Mouse (Mus musculus): ENCODE data around the gene Fgfr2.
"Not testable (repeated sequence)": the region's sequence is repeated elsewhere in the genome, so short reads cannot be mapped to it uniquely, and the experiment has no call there.

Fgfr2 gene

GRCm38 (mm10) chr7:133121080-133121607, 2.0 kb downstream of the Fgfr2 start:
- in situ Hi-C loops (cut with MboI; ENCODE audit: unreplicated experiment in 2 of 2), result no loop called here

- in situ Hi-C loops (cut with MboI; ENCODE audit: unreplicated experiment in 2 of 2), result no loop called here
Measured at GRCm38 (mm10) chr7:133120221-133120751, 2.9 kb downstream of the Fgfr2 start.

GRCm38 (mm10) chr7:133117815-133118214, 5.3 kb downstream of the Fgfr2 start:
- in situ Hi-C loops (cut with MboI; ENCODE audit: unreplicated experiment in 2 of 2), result no loop called here

GRCm38 (mm10) chr7:133116542-133116941, 6.6 kb downstream of the Fgfr2 start:
- in situ Hi-C loops (cut with MboI; ENCODE audit: unreplicated experiment in 2 of 2), result no loop called here

GRCm38 (mm10) chr7:133115886-133116285, 7.3 kb downstream of the Fgfr2 start:
- in situ Hi-C loops (cut with MboI; ENCODE audit: unreplicated experiment in 2 of 2), result no loop called here

- in situ Hi-C loops (cut with MboI; ENCODE audit: unreplicated experiment in 2 of 2), result no loop called here
Measured at GRCm38 (mm10) chr7:133114847-133115470, 8.2 kb downstream of the Fgfr2 start.

GRCm38 (mm10) chr7:133113185-133113895, 9.8 kb downstream of the Fgfr2 start:
- in situ Hi-C loops (cut with MboI; ENCODE audit: unreplicated experiment in 2 of 2), result no loop called here

GRCm38 (mm10) chr7:133112351-133112831, 10.8 kb downstream of the Fgfr2 start:
- in situ Hi-C loops (cut with MboI; ENCODE audit: unreplicated experiment in 2 of 2), result no loop called here

- in situ Hi-C loops (cut with MboI; ENCODE audit: unreplicated experiment in 2 of 2), result no loop called here
Measured at GRCm38 (mm10) chr7:133109442-133109841, 13.7 kb downstream of the Fgfr2 start.

- in situ Hi-C loops (cut with MboI; ENCODE audit: unreplicated experiment in 2 of 2), result no loop called here
Measured at GRCm38 (mm10) chr7:133108695-133109094, 14.5 kb downstream of the Fgfr2 start.

GRCm38 (mm10) chr7:133102578-133102977, 20.6 kb downstream of the Fgfr2 start:
- in situ Hi-C loops (cut with MboI; ENCODE audit: unreplicated experiment in 2 of 2), result no loop called here

GRCm38 (mm10) chr7:133101070-133101469, 22.1 kb downstream of the Fgfr2 start:
- in situ Hi-C loops (cut with MboI; ENCODE audit: unreplicated experiment in 2 of 2), result no loop called here

- in situ Hi-C loops (cut with MboI; ENCODE audit: unreplicated experiment in 2 of 2), result no loop called here
Measured at GRCm38 (mm10) chr7:133100178-133100577, 23.0 kb downstream of the Fgfr2 start.

- in situ Hi-C loops (cut with MboI; ENCODE audit: unreplicated experiment in 2 of 2), result no loop called here
Measured at GRCm38 (mm10) chr7:133099266-133099665, 23.9 kb downstream of the Fgfr2 start.

- in situ Hi-C loops (cut with MboI; ENCODE audit: unreplicated experiment in 2 of 2), result no loop called here
Measured at GRCm38 (mm10) chr7:133098118-133098793, 24.9 kb downstream of the Fgfr2 start.

- in situ Hi-C loops (cut with MboI; ENCODE audit: unreplicated experiment in 2 of 2), result not testable (repeated sequence)
Measured at GRCm38 (mm10) chr7:133095610-133096009, 27.5 kb downstream of the Fgfr2 start.

- in situ Hi-C loops (cut with MboI; ENCODE audit: unreplicated experiment in 2 of 2), result no loop called here
Measured at GRCm38 (mm10) chr7:133094711-133095495, 28.2 kb downstream of the Fgfr2 start.

- in situ Hi-C loops (cut with MboI; ENCODE audit: unreplicated experiment in 2 of 2), result no loop called here
Measured at GRCm38 (mm10) chr7:133094161-133094560, 29.0 kb downstream of the Fgfr2 start.

- in situ Hi-C loops (cut with MboI; ENCODE audit: unreplicated experiment in 2 of 2), result no loop called here
Measured at GRCm38 (mm10) chr7:133093731-133094130, 29.4 kb downstream of the Fgfr2 start.

GRCm38 (mm10) chr7:133090641-133091040, 32.5 kb downstream of the Fgfr2 start:
- in situ Hi-C loops (cut with MboI; ENCODE audit: unreplicated experiment in 2 of 2), result no loop called here
